Mouse (Mus musculus): ENCODE measurements around the gene Gm2004.
"Not testable (repeated sequence)": the region's sequence is repeated elsewhere in the genome, so short reads cannot be mapped to it uniquely, and the experiment has no call there.

Gm2004 gene

DNA sequence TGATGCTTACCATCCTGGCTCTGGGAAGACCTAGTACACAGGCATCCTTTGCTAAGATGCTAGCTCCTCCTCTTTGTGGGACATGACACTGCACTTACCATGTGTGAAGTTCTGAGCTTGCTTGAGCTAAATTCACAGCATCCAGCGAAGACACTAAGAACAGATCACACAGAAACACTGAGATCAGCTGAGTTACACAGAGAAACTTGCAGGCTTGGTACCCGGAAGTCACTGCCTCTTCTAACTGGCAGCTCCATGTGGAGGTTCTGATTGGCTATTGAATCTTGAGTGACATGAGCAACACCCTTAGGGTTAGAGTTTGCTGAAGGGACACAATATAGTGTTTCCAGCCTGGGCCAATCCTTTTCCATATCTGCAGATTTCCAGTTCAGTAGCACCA is at the start of gene Gm2004:
Gm2004 (minus strand) TSS at position 101 of the 400 bp plus-strand sequence.
- not testable (repeated sequence) for DNase-seq

Data from kidney, adult 18-20 months (tissue).